Mouse (Mus musculus) layer of hippocampus, adult 18-20 months (tissue): ENCODE results near the gene Prss16. TPM values are rescaled to one million over a fixed set of nuclear protein-coding genes. Genes with fewer than 3 reads are reported as not detected.
A peak's percentile ranks its signal among the peaks of the same experiment; 100 is the strongest.

Source experiments
- DNase-seq, 2 experiments: peaks; one replicate each; pipeline ENCODE4 v3.0.0; 2022; ENCODE audit warnings: low spot score in 2 of 2
- long read RNA-seq: library from polyadenylated mRNA; stranded (forward); transcript quantifications from one replicate; pipeline ENCODE4 v2.0.0, GENCODE M21; 2021
- total RNA-seq, 2 experiments: library from RNA; stranded (reverse); gene quantifications; 2 replicates each; pipeline ENCODE4 v1.2.3; 2021

Prss16 gene
- 1 to 10 TPM in 1 of 2 experiments, under 1 TPM in 1; 0.58 to 1.3 TPM for total RNA-seq
- long read RNA-seq, partial matches to known transcripts: 0 of 2 reads
- long read RNA-seq, other reads (novel, unspliced or antisense): 2 of 2 reads

DNA sequence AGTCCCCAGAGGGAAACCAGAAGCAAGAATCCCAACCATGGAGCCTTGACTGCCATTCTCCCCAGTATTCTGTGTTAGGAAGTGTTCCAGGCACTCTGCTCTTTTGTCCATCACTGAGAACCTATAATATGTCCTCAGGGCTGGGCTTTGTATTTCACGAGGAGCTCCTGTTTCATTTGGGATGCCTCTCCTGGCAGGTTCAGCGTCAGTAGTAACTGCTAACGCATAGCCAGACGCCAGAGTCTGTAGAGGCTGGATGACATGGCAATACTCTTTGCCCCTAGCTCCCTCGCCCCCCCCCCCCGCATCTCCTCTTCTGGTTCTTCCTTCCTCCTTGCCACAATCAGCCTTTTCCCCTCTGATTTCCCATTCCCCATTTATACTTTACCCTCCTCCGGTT is at the start of gene Prss16:
Gene Prss16, minus strand, starts transcription at position 101 of the 400 bp plus-strand sequence.
- DNase-seq: no peak

GRCm38 (mm10) chr13:22053754-22054153 is 44.2 kb upstream of the Prss16 start:
- DNase-seq: no peak

GRCm38 (mm10) chr13:22051523-22051859 is 41.9 kb upstream of the Prss16 start:
- DNase-seq: no peak

DNA sequence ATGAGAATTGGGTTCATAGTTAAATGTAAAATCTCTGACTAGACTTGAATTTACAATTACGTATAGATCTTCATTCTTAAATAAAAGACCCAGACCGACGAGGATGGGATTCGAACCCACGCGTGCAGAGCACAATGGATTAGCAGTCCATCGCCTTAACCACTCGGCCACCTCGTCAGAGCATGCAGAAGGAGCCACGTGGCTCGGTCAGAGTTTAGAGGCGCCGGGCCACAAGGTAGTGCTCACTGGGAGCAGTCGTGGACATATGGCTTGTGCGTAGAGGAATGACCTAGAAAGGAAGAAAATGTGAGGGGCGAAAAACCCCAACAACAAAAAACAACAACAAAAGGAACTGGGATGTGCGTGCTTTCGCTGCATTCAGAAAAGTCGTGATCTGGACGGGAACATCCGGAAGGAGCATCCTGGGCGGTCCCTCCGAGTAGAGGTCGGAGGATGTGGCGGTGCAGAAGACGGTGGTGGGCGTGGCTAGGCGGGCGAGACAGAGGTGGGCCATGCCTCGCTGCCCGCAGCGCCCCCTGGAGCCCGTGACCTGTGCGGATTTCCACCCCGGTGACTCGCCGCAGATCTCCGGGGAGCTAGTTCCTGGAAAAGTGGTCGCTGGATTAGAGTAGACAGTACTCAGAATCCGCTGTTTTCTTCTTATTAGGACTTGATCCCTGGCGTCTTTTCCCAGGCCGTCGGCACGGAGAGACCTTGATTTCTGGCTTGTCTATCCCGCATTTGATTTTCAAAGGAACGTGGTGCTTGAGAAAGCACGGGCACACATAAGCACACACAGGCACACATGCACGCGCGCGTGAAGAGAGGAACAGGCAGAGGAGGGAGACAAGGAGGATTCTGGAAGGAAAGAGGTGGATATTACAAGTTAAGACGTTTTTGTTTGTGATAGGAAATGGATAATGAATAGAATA is 41.3 kb upstream of the Prss16 start:
- peak; percentile 86 to 94 for DNase-seq

DNA sequence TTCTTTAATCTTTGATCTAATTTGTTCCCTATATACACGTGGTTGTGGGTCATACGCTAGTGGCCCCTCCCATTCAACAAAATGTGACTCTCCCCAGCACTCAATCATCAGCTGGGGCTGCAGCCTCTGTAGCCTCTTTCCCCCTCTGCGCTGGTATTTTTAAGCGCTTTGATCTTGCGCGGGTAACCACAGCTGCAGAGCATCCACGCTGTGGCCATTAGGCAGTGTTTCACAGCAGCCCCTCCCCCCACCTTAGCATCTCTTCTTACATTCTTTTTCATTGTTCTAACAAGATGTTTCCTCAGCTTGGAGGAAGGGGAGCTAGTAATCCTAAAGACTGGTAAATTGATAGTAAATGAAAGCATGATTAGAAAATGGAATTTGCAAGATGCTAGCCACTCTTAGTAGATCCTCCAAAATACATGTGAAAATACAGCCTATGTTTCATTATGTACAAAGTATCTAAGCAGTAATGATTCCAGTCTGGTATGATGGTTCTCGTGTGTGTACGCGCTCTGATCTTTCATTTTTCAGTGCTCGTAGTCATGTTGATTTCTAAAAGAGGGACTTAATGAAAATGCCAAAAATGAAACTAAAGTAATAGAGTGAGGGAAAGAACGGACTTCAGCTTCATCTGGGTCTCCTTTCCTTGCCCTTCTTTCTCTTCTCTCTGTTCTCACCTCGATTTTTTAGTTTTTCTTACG is 40.3 kb upstream of the Prss16 start:
- DNase-seq: peak in 1 of 2 experiments; percentile 26

DNA sequence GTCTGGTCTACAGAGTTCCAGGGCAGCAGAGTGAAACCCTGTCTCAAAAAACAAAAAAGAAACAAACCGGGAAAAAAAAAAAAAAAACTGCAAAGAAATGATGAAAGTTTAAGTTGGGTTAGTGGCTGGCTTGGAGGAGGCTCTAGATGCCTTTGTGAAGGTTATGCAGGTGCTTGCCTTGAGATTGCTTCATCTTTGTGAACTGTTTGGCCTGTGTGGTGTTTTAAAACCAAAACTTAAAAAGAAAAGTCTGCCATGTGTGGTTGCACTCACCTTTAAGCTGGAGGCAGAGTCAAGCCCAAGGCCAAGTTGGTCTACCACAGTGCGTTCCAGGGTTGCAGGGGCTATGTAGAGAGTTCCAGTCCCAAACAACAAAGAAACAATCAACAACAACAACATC is 39.5 kb upstream of the Prss16 start:
- DNase-seq: no peak

DNA sequence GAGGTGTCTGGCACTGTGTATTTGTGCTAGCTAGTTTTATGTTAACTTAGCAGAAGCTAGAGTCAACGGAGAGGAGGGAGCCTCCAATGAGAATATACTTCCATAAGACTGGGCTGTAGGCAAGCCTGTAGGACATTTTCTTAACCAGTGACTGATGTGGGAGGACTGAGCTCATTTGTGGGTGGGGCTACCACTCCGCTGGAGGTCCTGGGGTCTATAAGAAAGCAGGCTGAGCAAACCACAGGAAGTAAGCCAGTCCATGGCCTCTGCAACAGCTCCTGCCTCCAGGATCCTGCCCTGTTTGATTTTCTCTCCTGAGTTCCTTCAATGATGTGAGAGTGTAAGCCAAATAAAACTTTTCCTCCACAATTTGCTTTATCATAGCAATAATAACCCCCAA is 35.8 kb upstream of the Prss16 start:
- DNase-seq: no peak

GRCm38 (mm10) chr13:22044432-22045155 is 35.1 kb upstream of the Prss16 start:
- no peak for DNase-seq

DNA sequence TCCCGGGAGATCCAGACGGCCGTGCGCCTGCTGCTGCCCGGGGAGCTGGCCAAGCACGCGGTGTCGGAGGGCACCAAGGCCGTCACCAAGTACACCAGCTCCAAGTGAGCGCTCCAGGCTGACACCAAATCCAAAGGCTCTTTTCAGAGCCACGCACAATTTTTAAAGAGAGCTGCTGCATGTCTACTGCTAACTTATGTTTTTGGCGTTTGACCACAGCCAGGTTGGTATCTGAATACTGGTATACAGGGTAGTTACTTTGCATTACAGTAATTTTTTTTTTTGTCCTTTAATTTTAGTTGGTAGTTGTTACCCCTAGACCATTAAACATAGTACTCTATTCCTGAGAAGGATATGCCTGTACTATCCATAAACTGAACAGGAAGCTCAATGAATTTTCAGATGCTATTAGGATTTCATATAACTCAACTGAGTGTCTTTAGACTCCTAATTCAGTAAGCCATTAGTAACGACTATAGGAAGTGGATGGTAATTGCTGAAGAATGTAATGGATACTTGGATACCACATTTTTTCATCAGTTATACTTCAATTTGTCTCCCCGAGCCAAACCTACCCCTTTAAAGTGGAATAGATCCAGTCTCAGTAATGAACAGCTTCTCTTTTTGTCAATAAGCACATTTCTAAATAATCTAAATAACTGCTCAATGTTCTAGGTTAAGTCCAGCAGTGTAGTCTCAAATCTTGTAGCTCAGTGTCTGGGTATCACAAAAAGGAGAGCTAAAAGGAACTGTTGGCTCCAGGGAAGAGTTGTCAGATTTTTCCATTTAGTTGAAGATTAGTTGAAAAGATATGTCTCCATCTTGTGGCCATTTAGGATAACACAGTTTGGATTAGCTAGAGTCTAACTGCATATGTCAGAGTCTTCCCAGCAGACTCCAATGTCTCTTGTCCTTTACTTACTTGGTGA is 34.2 kb upstream of the Prss16 start:
- DNase-seq: peak in 1 of 2 experiments; percentile 73

- peak; percentile 88 to 96 for DNase-seq
Observed at GRCm38 (mm10) chr13:22042568-22043502, 33.3 kb upstream of the Prss16 start, which contains the start of the genes Hist1h2ag and Hist1h2bj. Hist1h2ag (minus strand) TSS chr13:22042944. Hist1h2bj (plus strand) TSS chr13:22043214.

GRCm38 (mm10) chr13:22041651-22042567 is 32.4 kb upstream of the Prss16 start:
- DNase-seq: no peak

DNA sequence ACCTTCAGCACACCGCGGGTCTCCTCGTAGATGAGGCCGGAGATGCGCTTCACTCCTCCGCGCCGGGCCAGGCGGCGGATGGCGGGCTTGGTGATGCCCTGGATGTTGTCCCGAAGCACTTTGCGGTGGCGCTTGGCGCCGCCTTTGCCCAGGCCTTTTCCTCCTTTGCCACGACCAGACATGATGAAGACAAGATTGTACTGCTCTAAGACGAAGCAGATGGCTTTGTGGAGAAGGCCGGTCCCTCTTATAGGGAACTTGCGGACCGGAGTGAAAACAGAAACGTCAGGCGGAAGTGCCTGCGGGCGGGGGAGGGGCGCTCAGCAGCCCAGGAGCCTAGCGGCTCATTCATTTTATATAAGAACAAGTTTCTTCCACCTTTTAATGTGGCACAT is 31.6 kb upstream of the Prss16 start, which contains the start of gene Hist1h4i:
Gene Hist1h4i, minus strand, starts transcription at position 221 of the 395 bp plus-strand sequence.
- peak; percentile 94 to 98 for DNase-seq

DNA sequence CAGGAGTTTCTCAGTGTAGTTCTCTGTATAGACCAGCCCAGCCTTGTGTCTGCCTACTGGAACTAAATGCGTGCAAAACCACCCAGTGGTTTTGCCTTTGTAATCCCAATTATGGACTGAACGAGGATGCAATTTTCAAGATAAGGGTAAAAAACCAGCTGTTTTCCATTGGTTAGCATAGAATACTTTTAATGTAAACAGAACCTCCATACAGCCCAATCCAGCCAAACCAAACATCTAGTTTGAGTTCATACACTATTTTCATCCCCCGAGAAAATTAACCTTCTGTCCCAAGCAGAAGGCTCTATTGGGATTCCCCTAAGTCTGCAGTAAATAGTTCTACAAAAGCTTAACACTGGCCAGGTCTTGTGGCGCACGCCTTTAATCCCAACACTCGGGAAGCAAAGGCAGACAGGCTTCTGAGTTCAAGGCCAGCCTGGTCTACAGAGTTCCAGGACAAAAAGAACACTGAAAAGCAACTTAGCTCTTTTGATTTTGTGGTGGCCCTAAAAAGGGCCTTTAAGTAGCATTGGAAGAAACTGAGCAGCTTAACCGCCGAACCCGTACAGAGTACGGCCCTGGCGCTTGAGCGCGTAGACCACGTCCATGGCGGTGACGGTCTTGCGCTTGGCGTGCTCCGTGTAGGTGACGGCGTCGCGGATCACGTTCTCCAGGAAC is 31.1 kb upstream of the Prss16 start:
- no peak for DNase-seq

DNA sequence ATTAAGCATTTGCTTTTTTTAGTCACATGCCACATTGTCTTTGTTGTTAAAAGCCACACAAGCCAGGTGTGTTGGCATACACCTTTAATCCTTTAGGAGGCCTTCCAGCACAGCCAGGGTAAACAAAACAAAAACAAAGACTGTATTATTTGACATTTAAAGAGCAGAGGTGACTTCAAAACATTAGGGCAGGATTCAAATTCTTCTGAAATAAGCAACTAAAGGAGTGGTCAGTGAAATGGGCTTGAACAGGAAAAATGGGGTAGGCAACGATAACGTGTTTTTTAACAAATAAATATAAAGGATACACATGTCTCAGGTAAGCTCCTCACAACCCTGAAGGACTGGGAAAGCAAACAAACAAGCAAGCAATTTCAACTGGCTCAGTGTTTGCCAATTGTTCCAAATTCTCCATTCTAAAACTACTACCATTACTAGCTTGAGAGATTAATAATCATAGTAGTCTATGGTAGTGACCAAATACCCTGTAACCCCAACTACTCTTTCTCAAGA is 30.5 kb upstream of the Prss16 start:
- DNase-seq: no peak

GRCm38 (mm10) chr13:22039364-22039763 is 29.8 kb upstream of the Prss16 start:
- DNase-seq: no peak

GRCm38 (mm10) chr13:22037415-22037814 is 27.9 kb upstream of the Prss16 start:
- DNase-seq: no peak

DNA sequence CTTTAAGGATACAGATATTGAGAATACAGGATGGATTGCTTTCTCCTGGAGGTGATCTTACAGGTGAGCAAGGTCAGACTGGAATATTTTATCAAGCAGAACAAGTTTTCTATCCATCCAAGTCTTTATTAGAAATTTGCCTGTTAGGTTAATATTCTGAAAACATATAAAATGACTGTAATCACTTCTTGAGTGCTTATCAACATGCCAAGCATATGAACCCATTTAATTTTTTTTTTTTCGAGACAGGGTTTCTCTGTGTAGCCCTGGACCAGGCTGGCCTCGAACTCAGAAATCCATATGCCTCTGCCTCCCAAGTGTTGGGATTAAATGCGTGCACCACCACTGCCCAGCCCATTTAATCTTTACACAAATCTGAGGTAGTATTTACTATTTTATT is 27.4 kb upstream of the Prss16 start:
- no peak for DNase-seq
